Mouse (Mus musculus) small intestine, adult 2 months (tissue): ENCODE results near the gene Ints5.

ENCODE experiments used
- CTCF ChIP-seq: fragments of 200-500 bp; IDR thresholded peaks from 2 replicates; pipeline ENCODE4 v1.5.1; 2012; ENCODE audit warnings: low read depth, mild to moderate bottlenecking, control low read depth, inconsistent platforms, low read length, moderate library complexity, mixed read lengths; ENCODE audit not compliant: insufficient replicate concordance, insufficient read length; ENCODE audit errors: extremely low read depth
- POLR2A ChIP-seq: fragments of 200-500 bp; IDR thresholded peaks from 2 replicates; pipeline ENCODE4 v1.6.1; 2012; ENCODE audit warnings: low read depth, mild to moderate bottlenecking, control low read depth, inconsistent platforms, low read length, moderate library complexity

DNA sequence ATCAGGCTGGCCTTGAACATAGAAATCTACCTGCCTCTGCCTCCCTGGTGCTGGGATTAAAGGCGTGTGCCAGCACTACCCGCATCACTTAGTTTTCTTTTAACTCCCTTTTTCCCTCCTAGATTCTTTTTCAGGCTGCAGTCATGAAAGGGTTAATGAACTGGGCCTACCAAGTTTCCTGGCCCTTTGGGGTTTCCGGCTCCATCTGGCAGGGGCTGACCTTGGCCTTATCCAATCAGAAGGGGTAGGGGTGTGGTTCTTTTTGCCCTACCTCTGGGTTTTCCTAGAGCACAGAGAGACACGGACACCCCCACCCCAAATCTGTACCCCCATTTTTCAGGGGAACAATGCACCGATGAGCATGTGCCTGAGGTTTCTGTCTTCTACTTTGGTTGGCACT lies 51.9 kb downstream of the Ints5 start:
- TF ChIP-seq CTCF (no peak), POLR2A (no peak)
